8 mouse cellular contexts compared by ENCODE assay signal in genomic region chr6:93573679-93574635, GRCm38 (mm10).
DNase-seq lines count a peak whose midpoint lies in the region; ATAC-seq lines count a peak whose summit lies in the region.

No protein-coding gene starts in this region.

- H3K4me3 ChIP-seq in neural tube, embryonic 13.5 days = no peak overlapping the region

- ATAC-seq in neural tube, embryonic 13.5 days (ENCODE audit: low read depth) = peak; percentile 90
- no peak for ATAC-seq in megakaryocyte-erythroid progenitor cell, adult 5-6 weeks (replicated peaks; ENCODE audit: low FRiP score, low TSS enrichment, poor library complexity, severe bottlenecking)

- WGBS in neural tube, embryonic 13.5 days = 60% methylated on average over 7 of the region's 7 CpGs

- H3K27ac ChIP-seq in neural tube, embryonic 13.5 days (replicated peaks) = no peak overlapping the region

- H3K4me1 ChIP-seq in neural tube, embryonic 13.5 days (replicated peaks) = peaks cover 16% of the 10 kb centered on the region

- H3K36me3 ChIP-seq in neural tube, embryonic 13.5 days = no peaks in the 10 kb centered on the region

- no peak overlapping the region for H3K4me2 ChIP-seq in neural tube, embryonic 13.5 days

- no peak overlapping the region for H3K9ac ChIP-seq in neural tube, embryonic 13.5 days

- no peaks in the 10 kb centered on the region for H3K27me3 ChIP-seq in neural tube, embryonic 13.5 days

- DNase-seq in adrenal gland, adult 2 months = peak; percentile 39
- no peak for DNase-seq in adrenal gland, postnatal 4 days (ENCODE audit: low spot score in 2 of 2)
- no peak for DNase-seq in neural tube, embryonic 10.5 days (ENCODE audit: extremely low spot score, low spot score)
- peak; percentile 83 for DNase-seq in layer of hippocampus, adult 9-11 months
- DNase-seq in right cerebral cortex, postnatal 36 days (ENCODE audit: low spot score in 2 of 2) = peak; percentile 50 to 68
- DNase-seq in spleen, adult 18-20 months = no peak

- no peaks in the 10 kb centered on the region for H3K9me3 ChIP-seq in neural tube, embryonic 13.5 days

Comparison
In these comparisons a context has a peak if more than half of its experiments do, and no peak if none do; other contexts are left out.
1. DNase-seq: peak in adrenal gland, adult 2 months (single experiment), layer of hippocampus, adult 9-11 months (single experiment) and right cerebral cortex, postnatal 36 days (2 of 2); none in adrenal gland, postnatal 4 days (0 of 2), neural tube, embryonic 10.5 days (single experiment) and spleen, adult 18-20 months (0 of 2).